Mouse (Mus musculus): ENCODE results near the gene Zdhhc9. TPM values are rescaled to one million over a fixed set of nuclear protein-coding genes. Genes with fewer than 3 reads are reported as not detected.
A peak's percentile ranks its signal among the peaks of the same experiment; 100 is the strongest.

The Zdhhc9 gene
- total RNA-seq, 1 experiment from 2014 or later = 8.4 TPM

DNA sequence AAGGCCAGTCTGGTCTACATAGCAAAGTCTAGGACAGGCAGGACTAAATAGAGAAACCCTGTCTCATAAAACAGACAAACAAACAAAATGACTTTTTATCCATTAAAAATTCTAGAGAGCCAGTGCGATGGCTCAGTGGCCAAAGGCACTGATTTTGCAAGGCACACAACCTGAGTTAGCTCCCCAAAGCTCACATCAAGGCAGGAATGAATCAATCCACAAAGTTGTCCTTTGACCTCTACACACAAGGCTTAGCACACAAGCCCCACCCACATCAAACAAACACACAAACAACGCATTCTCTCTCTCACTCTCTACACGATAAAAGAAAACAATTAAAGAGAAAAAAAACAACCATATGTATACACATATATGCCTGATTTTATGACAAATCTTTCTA is 24.0 kb downstream of the Zdhhc9 start:
- no peak for ATAC-seq (replicated peaks; ENCODE audit: low read depth, poor library complexity, severe bottlenecking)

DNA sequence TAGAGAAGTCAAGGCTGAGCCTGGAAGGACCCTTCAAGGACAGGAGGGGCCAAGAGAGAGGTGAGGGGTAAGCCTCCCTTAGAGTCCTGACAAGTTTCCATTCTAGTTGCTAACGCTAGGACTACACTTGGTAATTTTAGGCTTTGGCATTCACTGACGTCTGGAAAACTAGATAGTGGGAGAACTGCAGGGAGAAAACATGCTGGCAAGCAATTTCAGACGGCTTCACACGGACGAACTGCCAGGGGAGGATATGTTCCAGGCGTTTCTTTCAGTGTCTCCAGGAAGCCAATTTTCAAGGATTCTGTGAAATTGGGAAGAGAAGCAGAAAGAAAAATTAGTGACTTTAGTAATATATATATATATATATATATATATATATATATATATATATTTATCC is 26.8 kb downstream of the Zdhhc9 start:
- ATAC-seq (replicated peaks; ENCODE audit: low read depth, poor library complexity, severe bottlenecking) = no peak

DNA sequence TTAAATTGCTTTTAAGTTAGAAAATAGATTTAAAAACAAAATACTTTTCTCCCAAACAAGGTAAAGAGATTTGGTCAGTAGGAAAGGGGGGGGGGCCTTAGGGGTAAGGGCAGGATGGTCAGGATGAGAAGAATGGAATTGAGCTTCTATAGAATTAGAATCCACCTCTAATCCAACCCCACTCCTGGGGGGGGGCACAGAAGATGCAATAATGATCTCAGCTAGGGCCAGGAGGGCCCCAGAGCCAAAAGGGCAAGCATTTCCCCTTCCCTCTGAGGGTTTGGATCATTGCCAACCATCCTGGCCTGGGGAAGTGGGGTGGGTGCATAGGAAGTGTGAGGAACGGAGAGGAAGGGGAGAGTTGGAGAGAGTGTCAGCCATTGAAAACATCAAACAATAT is 38.3 kb downstream of the Zdhhc9 start:
- no peak for ATAC-seq (replicated peaks; ENCODE audit: low read depth, poor library complexity, severe bottlenecking)

DNA sequence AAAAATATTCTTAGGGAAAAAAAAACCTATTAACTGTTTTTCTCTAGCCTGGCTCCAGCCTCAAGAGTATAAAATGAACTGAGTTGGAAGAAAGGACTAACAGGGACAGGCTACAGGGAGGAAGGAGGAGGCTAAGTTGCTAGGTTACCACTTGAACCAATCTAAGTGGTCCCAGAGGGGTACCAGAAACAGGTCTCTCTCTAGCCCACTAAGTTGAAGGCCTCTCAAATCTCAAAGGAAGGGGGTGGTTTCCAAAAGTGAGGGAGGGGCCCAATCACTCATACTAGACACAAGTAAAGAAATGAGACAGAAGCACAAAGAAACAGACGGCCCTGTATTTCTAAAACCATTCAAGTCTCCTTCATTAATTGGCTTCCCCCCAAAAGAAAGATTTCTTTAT is 38.8 kb downstream of the Zdhhc9 start:
- no peak for ATAC-seq (replicated peaks; ENCODE audit: low read depth, poor library complexity, severe bottlenecking)

DNA sequence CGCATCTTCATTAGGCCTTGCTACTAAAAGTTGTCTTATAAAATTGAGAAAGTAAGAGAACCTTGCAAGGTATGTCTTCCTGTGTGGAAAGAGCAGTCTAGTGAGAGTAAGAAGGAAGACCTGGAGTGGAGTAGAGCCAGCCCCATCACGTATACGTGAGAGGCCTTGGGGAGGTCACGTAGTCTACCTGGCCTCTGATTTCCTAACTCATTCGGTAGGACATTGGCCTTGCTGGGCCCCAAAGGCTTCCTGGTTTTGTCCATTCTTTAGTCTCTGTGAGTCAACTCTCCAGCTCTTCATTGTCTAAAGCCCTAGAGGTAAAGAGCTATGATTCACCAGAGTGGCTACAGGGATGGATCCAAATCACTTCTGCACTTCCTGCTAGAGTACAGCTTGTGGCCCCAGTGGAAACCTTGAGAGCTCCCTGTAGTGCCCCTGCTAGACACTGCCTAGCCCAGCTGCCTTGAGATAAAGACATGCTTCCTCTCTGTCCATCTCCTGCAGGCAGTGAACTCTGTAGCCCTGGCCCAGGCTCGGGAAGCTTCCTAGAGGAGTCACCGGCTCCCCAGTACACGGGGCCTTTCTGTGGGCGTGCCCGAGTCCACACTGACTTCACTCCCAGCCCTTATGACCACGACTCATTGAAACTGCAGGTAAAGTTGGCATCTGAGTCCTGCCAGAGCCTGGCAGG is 50.3 kb downstream of the Zdhhc9 start:
- ATAC-seq (replicated peaks; ENCODE audit: low read depth, poor library complexity, severe bottlenecking) = no peak

DNA sequence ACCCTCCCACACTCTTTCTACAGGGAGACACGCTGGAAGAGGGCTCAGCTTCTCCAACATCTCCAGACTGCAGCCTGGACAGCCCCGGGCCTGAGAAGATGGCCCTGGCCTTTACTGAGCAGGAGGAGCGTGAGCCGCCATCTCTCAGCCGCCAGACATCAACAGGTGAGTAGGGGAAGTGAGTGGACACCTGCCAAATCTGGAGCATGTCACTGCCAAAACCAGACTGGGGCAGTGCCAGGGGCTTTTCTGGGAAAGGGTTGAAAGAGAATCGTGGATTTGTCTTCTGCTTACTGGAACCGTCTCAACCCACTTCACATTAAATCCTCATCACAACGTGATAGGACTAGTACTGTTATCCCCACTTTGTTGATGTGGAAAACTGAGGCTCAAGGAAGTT is 51.3 kb downstream of the Zdhhc9 start:
- ATAC-seq (replicated peaks; ENCODE audit: low read depth, poor library complexity, severe bottlenecking) = no peak

DNA sequence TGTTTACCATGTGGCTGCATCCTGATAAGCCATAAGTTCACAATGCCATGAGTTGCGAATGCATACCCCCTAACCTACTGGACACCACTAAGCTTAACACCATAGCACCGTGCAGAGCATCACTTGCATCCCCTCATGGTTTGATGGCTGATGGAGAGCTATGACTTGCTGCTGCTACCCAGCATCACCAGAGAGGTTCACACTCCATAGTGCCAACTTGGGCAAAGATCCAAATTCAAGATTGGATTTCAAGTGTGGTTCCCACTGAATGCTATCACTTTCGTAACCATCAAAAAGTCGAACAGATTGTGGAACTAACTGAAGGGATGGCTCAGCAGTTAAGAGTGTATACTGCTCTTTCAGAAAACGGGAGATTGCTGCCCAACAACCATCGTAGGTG is 53.2 kb downstream of the Zdhhc9 start:
- ATAC-seq (replicated peaks; ENCODE audit: low read depth, poor library complexity, severe bottlenecking) = no peak

DNA sequence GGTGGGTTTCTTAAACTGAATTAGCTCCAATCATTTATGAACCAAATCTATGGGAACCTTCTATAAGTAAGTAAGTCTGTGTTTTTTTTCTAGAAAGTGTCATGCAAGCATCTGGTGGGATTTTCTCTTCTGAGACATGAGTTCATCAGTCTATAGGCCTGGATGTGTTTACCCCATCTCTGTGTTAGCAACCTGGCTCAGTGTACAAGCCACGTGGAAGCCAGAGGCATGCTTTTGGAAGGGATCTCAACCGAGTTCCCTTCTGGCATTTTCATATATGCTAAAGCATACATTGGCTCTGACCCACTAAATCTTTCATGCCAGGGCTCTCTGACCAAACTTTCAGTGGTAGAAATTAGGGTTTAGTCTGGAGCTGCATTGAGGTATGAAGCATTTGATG is 54.7 kb downstream of the Zdhhc9 start:
- ATAC-seq (replicated peaks; ENCODE audit: low read depth, poor library complexity, severe bottlenecking) = no peak

DNA sequence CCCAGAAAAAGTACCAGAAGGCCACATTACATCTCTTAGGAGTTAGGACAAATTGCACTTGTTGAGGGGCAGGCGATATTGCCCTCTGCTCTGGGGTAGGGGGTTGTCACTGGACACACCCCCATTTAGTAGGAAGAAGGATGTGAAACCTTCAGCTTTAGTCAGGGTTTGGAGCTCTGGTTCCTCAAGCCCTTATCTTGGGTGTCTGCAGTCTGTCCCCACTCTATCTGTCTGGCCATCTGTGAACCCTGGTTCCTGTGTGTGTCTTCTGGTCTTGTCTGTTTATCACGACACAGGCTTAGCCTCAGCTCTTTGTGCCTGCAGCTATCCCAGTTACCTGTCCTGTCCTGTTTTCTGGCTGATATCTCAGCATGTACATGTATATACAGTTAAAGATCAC is 55.3 kb downstream of the Zdhhc9 start:
- peak; percentile 97 for ATAC-seq (replicated peaks; ENCODE audit: low read depth, poor library complexity, severe bottlenecking)

DNA sequence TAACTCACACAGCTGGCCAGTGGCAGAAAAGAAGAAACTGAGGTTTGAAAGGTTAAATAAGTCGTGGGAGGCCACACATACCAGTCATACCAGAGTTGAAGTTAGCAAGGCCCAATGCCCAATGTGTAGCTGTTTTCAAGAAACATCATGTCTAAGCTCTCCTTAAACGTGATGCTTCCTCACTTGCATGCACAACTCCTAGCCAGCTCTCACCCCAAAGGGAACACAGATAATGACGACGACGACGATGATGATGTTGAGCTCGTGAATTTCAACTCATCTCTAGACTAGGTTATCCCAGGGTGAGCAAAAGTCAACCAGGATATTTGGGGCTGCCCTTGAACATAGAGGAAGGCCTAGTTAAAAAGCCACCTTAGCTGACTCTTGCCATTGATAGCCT is 56.6 kb downstream of the Zdhhc9 start:
- ATAC-seq (replicated peaks; ENCODE audit: low read depth, poor library complexity, severe bottlenecking) = no peak

DNA sequence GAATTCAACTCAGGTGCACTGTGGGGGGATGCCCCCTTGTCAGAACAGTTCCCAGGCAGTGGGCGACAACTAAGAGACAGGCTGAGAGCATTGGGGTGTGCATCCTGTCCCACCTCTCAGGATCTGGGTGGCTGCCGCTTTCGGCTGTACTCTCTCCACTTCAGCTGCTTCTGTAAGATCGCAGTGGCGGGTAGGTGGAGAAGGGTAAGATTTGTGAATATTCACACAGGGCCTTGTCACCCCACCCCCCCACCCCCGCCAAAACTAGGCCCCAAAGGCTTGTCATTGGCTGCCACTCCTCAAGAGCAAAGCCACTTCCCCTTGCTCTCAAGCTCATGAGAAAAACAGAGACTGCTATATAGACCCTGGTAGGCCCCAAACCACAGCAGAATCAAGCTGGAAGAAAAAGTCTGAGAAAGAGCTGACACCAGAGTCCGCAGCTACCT is 60.9 kb downstream of the Zdhhc9 start:
- peak; percentile 53 for ATAC-seq (replicated peaks; ENCODE audit: low read depth, poor library complexity, severe bottlenecking)

DNA sequence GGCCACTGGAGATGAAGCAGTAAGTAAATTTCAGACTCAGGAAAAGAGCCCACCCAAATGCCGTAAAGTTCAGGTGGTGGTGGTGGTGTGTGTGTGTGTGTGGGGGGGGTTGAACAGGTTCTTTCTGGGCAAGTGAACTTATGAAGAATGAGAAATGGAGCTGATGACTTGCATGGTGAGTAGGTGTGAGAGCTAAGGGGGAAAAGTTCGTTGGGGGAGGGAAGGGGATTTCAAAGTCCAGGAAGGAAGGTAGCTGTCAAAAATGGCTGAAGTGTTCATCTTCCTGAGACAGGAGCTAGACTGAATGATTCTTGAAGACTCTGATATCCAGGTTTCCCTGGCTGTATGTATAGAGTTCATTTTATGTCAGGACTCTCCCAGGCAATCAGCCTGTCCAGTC is 61.5 kb downstream of the Zdhhc9 start:
- no peak for ATAC-seq (replicated peaks; ENCODE audit: low read depth, poor library complexity, severe bottlenecking)

DNA sequence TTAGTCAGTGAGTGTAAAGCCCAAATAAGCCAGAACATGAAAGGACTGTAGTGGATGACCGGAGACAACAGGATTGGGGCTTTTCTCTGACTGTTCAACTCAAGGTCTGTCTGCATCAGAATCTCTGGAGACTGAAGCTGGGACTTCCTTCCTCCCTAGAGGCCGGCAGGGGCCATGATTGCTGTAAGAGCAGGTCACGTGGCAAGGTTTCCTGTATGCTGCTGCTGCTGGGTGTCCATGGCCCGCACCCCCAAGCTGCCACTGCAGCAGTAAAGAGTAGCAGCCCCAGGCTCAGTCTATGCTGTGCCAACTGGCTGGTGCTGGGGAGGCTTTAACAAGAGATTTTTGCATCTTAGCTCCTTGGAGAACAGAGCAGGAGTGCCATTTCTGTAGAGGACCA is 62.4 kb downstream of the Zdhhc9 start, which contains the start of gene Sash3:
TSS of gene Sash3 (plus strand) at position 175 of the 400 bp plus-strand sequence.
- peak; percentile 79 for ATAC-seq (replicated peaks; ENCODE audit: low read depth, poor library complexity, severe bottlenecking)

DNA sequence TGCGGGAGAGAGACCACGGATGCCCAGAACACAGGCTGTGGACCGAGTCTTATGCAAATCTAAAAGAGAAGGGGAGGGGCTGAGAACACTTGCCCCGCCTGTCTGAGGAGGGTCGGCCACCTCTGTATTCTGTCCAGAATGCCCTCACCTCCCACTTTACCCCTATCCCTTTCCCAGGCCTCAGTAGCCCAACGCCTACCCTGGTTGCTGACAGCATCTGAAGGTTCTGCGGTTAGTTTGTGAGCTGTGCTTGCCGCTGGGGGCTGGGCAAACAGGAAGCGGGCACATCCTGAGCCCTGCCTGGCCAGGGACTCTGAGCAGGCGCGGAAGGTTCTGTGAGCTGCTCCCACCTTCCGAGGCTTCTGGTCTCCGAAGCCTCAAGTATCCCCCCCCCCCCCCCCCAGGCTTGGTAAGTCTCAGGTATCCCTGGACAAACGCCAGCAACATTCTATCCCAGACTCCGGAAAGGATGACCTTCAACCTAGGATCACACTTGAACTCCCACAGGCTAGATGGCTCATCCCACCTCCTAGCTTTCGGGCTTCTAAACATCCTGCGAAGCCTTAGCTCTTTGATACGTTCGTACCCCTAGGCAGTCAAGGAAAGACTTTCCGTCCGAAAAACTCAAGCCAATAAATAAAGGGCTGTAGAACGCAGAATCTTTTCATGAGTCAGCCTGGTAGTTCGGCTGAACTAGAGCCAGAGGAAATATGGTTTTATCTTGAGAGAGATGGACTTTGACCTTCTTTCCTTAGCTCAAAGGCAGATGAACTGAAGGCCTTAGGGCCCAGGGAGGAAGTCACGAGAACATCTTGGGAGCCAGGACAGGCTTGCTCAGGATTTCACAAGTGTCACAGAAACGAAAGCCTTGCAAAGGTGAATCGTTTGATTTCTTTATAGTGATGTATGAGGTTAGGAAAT is 65.0 kb downstream of the Zdhhc9 start:
- peak; percentile 49 for ATAC-seq (replicated peaks; ENCODE audit: low read depth, poor library complexity, severe bottlenecking)

DNA sequence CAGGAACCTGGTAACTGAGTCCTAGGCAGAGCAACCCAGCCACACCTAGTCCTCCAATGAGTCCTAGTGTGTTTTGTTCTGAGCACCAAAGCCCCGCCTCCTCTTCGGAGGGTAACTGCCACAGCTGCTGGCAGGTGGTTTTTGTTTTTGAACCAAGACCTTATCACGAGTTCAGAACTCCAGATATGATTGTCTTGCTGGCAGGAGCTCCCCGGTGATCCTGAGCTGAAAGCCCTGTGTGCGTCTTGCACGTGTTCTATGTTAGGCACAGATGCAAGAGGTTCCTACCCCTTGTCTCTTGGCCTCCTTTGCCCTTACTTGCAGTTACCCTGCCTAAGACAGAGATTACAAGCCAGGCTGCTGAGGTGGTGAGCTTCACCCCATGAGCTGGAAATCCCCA is 67.2 kb downstream of the Zdhhc9 start:
- no peak for ATAC-seq (replicated peaks; ENCODE audit: low read depth, poor library complexity, severe bottlenecking)

DNA sequence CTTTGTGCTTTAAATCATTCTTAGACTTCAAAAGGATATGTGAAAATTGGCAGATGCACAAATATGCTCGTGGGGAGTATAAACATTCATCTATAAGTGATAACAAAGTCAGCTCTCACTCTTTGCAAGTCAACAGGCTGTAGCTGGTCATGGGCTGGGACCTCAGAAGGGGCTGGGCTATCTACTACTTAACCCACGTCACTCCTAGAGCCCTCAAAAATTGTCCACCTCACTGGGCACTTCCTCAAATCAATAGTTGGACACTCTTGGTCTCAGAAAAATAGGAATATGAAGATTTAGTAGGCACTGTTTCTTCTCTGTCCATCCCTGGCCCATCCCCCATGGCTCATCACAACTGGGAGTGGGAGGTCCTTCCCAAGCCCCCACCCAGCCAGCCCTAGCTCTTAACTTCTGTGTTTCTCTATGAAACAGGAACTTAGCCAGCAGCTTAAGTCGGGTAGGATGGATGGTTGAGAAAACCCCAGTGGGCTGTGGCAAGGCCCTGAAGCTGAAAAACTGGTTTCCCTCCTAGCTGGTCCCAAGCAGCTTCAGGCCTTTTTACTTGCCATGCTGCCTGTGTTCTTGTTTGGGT is 68.3 kb downstream of the Zdhhc9 start:
- peak; percentile 27; the same call in 1 of the 2 replicates for ATAC-seq (replicated peaks; ENCODE audit: low read depth, poor library complexity, severe bottlenecking)

DNA sequence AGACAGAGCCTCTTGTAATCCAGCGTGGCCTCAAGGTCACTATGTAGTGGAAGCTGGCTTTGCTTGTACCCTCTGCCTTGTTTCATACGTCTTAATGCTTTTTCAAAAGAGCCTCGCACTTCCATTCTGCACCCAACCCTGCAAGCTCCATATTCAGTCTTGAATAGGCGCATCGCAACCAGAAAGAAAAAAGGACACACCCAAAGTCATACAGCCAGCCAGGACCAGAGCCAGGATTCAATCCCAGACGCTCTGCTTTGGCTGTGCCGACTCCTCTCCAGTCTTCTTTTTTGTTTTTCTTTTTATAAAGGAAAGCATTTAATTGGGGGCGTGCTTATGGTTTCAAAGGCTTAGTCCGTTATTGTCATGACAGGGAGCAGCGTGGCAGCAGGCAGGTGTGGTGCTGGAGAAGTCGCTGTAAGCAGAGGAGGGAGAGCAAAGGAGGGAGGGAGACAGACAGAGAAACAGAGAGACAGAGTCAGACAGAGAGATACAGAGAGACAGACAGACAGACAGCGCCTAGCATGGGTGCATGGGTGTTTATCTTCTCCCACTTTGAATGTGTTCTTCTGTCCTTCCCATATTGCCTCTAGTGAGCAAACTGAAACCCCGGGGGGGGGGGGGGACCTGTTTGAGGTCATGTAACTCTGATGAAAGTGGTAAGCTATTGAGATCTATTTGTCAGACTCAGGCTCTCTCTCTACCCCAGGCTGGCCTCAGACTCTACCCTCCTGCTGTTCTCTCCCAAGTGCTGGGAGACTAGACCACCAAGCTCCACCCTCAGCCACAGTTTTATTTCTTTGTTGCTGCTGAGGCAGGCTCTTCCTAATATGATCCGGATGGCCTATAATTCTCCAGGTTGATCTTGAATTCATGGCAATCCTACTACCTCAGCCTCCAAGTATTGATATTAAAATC is 69.1 kb downstream of the Zdhhc9 start:
- no peak for ATAC-seq (replicated peaks; ENCODE audit: low read depth, poor library complexity, severe bottlenecking)

DNA sequence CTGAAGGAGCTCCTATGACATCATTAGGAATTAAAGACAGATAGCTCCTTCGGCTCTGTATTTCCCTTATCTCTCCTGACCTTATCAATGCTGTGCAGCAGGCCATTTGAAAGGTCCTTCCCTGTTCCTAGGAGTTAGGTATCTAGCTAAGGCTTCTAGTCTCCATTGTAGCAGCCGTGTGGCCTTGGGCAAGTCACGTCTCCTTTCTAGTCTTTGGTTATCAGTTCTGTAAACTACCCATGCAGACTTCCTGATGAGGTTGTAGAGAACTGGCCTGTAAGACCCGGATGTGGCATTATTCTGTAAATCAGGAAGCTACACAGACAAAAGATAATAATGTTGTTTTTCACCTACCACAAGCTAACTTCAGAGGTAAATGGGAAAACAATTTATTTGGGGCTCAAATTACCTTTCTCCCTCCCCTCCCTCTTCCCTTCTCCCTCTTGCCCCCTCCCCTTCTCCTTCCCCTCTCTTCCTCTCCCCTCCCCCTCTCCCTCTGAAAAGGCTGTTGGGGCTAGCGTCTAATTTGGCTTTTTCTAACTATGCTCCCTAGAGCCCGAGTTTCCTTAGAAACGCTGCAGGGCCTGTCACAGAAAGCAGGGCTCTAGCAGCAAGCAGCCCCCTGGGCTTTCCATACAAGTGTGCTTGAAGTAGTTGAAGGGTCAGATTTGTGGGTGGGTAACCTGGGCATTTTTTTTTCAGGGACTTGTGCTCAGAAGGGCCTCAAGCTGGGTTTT is 70.0 kb downstream of the Zdhhc9 start:
- ATAC-seq (replicated peaks; ENCODE audit: low read depth, poor library complexity, severe bottlenecking) = peak; percentile 57

DNA sequence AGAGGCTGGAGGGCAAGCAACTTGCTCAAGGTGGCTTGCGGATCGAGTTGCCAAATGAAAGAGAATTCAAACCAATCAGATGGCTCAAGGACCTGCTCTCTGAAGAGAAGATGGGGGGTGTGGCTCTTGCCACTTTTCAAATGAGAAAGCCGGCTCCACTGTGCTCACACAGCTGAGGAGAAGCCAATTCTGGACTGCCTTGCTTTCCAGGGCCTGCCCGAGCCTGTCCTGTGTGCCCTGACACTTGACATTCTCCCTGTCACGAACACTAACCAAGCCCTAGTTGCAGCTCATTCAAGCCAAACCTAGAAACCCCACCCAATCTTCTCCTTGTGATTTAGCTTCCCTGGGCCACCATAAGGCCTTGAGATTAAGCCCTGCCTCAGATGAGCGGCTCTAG is 70.7 kb downstream of the Zdhhc9 start:
- no peak for ATAC-seq (replicated peaks; ENCODE audit: low read depth, poor library complexity, severe bottlenecking)

Data from common myeloid progenitor, adult 5-6 weeks (primary cell).